Mouse (Mus musculus) left cerebral cortex, adult 2 months (tissue): ENCODE data around the gene Ric1. TPM values are rescaled to one million over a fixed set of nuclear protein-coding genes. Genes with fewer than 3 reads are reported as not detected.

Experiments used
- DNase-seq, 2 experiments: peaks; one replicate each; pipeline ENCODE4 v3.0.0; 2021 to 2022; ENCODE audit warnings: low spot score in 2 of 2, mixed read lengths in 1 of 2; ENCODE audit errors: extremely low spot score in 1 of 2
- H3K27ac ChIP-seq: fragments of 200-600 bp; 2 replicates; pipeline ENCODE4 v1.8.1; 2022
- H3K4me3 ChIP-seq: fragments of 200-600 bp; 2 replicates; pipeline ENCODE4 v1.8.1; 2022
- CTCF ChIP-seq: fragments of 200-600 bp; IDR thresholded peaks from 2 replicates; pipeline ENCODE4 v1.8.1; 2022; ENCODE audit warnings: antibody characterized with exemption, mild to moderate bottlenecking, moderate library complexity
- intact Hi-C: fragments of 180-260 bp; cut with DNase I; formaldehyde crosslinking; loops from one replicate; pipeline ENCODE4 v1.15.1; 2025
- total RNA-seq, 2 experiments: library from RNA; stranded (reverse); gene quantifications; 2 replicates each; pipeline ENCODE4 v1.2.3; 2021

Gene Ric1
- total RNA-seq, 2 experiments from 2014 or later = 36.4 to 36.8 TPM

DNA sequence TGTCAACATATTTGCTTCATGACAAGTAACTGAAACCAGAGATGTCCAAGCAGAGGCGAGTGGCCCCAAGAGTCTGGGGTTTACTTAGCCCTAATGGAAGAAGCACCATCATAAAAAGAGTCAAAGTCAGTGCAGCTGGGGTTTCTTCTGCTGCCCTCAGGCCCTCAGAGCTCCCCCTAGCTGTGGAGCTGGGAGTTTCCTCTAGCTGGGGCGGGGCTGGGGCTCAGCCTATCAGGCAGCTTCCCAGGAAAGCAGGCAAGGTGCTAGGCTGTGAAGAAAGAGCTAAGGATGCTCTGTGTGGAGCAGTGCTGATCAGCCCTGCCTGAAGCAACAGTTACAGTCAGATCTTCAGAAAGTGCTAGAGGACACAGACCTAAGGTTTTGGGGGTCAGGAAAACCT, 74.9 kb downstream of the Ric1 start:
- H3K4me3 ChIP-seq = no peak overlapping the region
- H3K27ac ChIP-seq = no peak overlapping the region; the same call in 1 of the 2 replicates
- peak; percentile 42 for TF ChIP-seq CTCF
- DNase-seq = no peak
- intact Hi-C loops = no loop called here

DNA sequence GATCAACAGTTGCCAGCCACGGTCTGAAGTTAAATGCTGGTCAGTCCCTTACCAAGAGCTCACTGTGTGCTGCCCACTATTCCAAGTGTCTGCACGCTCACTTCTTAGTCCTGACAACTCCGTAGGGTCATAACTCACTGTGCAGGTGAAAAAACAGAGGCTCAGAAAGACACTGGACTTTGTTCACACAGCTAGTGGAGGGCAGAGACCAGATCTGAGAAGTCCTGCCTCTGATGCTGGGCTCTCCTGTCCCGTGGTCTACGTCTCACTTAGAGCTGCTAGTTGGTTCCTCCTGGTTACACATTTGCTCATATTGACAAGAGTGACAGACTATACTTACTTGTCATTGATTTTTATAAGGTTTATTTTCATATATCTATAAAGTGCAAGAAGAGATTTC, 76.9 kb downstream of the Ric1 start:
- Histone ChIP-seq H3K27ac (no peak overlapping the region), H3K4me3 (no peak overlapping the region)
- no peak for DNase-seq
- intact Hi-C loops = no loop called here
- TF ChIP-seq CTCF = no peak

DNA sequence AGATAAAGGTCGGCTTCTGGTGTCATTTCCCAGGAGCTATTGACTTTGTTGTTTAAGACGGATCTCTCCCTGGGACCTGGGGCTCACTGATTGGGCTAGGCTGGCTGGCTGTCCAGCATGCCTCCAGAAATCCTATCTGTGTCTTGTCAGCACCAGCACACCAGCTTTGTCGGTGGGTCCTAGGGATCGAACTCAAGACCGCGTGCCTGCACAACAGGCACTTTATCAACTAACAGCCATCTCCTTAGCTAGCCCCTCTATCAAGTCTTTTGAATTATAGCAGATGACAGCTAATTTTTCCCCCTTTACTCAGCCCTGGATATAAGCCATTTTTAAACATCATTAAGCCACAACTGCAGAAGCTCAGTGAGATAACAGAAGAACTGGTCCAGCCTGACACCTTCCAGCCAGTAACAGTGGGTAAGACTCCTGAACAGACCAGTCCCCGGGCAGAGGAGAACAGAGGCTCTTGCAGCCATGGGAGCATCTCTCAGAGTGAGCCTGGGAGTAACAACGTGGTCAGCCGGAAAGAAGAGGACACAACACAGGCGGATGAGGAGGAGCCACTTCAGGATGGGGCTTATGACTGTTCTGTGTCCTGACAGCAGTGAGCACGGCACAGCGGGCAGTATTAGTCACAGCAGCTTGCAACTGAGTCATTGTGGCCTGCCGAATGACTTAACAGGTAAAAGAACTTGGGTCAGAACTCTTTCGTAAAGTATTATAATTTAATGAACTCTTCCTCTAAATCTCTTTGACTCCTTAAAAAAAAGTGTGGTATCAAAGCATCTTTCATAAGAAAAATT, 81.7 kb downstream of the Ric1 start:
- Histone ChIP-seq H3K27ac (no peak overlapping the region), H3K4me3 (no peak overlapping the region)
- intact Hi-C loops = no loop called here
- TF ChIP-seq CTCF = no peak
- no peak for DNase-seq

DNA sequence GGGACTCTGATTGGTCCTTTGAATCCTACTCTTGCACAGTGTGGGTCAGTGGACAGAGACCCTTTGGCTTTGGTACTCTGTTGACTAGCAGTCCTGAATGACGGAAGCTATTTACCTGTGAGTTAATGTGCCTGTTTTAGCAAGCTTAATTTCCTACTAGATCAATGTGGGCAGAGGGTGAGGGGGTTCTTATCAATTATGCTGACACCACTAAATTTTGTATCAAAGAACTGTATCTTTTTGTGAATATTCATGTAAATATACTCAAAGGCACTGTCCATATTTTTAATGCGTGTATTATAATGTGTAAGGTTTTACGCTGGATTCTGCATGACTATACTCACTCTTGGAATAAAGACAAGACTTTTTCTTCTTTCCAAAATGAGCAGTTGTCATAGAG, 82.6 kb downstream of the Ric1 start:
- intact Hi-C loops = no loop called here
- Histone ChIP-seq H3K27ac (no peak overlapping the region), H3K4me3 (no peak overlapping the region)
- TF ChIP-seq CTCF = no peak
- no peak for DNase-seq

DNA sequence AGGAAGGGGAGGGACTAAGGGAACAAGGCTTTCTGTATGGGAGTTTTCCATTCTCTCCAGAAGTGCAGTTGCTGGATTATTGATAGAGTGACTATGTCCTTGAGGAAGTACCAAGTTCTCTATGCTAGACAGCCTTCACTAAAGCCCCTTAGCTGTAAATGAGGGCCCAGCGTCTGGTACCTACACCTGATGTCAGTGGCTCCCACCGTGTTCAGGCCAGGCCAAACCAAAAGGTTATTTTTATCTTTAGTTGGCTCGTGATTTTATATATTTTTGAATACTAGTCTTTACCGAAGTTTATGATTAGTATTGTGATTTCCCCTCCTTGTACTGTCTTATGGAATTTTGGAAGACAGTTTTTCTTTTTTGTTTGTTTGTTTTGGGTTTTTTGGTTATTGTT, 85.4 kb downstream of the Ric1 start:
- Histone ChIP-seq H3K27ac (no peak overlapping the region), H3K4me3 (no peak overlapping the region)
- no peak for TF ChIP-seq CTCF
- DNase-seq = no peak
- intact Hi-C loops = no loop called here

DNA sequence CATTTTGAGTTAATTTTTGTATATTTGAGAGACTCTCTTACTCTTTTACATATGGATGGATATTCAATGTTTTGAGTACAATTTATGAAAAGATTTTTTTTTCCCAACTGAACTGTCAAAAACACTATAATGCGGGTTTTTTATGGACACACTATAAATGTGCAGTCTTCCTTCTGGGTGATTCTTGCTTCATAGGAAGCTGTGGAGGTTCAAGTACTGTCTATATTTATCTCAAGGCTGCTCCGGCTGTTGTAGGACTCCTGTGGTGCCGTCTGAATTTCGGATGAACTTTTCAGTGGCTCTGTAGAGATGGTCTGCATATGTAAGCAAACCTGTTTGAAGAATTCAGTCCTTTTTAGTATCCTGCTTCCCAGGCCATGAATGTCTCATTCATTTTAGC, 86.1 kb downstream of the Ric1 start:
- TF ChIP-seq CTCF = no peak
- no peak overlapping the region for H3K27ac ChIP-seq
- intact Hi-C loops = no loop called here
- no peak for DNase-seq
- H3K4me3 ChIP-seq = no peak overlapping the region

DNA sequence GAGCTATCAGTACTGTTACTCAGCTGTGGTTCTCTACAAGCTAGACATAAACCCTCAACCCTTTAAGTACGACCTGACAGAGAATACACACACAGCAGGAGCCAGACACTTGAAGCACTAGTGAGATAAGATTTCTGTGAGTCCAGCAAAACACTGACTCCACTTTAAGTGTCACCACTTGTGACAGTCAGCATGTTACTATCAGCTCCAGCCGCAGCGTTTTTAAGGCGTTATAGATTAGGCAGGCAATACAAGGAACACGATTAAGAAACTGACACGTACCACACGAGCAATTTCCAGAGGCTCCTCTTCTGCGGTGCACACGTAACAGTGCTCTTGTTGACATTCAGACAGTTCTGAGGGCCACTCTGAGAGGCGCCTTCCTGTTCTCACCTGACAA, 88.8 kb downstream of the Ric1 start:
- no peak for DNase-seq
- Histone ChIP-seq H3K4me3 (no peak overlapping the region), H3K27ac (no peak overlapping the region)
- intact Hi-C loops = no loop called here
- no peak for TF ChIP-seq CTCF

DNA sequence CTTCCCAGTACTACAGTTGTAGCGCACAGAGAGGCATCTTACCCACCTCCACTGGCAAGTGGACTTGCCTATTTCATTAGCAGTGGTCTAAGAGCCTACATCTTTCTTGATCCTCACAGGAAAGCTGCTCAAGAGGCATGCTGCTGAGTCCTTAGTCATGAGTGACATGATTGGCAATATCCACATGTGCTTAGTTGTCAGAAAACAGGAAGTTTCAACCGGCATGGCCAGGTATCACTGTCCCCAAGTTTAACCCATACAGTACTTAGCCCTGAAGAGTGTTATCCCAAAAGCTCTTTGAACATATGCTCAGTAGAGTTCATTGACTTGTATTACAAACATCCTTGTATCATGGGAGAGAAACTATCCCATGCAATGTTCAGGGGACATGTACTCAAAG, 90.0 kb downstream of the Ric1 start:
- DNase-seq = no peak
- Histone ChIP-seq H3K4me3 (no peak overlapping the region), H3K27ac (no peak overlapping the region)
- no peak for TF ChIP-seq CTCF
- intact Hi-C loops = no loop called here

DNA sequence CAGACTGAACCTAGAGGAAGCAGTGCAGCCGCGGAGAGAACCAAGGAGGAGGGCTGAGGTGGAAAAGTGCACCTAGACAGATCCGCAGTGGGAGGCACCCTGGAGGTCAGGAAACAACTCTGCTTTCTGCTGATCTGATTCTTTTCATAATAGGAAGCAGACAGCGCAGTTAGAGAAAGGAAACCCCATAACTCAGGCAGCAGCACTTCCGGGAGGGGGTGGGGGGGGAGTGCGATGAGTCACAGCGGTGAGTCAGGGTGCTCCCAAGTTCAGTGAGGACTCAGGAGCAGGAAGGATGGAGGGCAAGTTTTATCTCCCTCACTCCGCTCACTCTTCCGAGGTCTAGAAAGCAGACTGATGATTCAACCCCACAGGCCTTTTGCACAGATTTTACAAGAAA, 119.0 kb downstream of the Ric1 start:
- no peak overlapping the region for H3K4me3 ChIP-seq
- no peak for TF ChIP-seq CTCF
- no peak overlapping the region for H3K27ac ChIP-seq
- DNase-seq = no peak
- intact Hi-C loops = no loop called here

DNA sequence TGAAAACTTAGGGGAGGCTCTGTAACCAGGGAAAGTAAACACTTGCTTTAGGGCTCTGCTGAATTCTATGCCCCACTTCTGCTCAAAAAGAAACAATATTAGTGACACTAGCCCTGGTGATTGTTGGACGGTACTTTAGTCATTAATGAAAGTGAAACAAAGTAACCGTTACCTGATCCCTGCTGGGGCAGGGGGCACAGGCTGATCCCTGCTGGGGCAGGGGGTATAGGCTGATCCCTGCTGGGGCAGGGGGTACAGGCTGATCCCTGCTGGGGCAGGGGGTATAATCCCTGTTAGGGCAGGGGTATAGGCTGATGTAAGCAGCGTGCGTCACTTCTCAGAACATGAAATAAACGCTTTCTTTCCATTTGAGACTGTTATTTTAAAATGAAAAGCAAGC, 119.4 kb downstream of the Ric1 start:
- Histone ChIP-seq H3K27ac (no peak overlapping the region), H3K4me3 (no peak overlapping the region)
- DNase-seq = no peak
- intact Hi-C loops = no loop called here
- no peak for TF ChIP-seq CTCF

DNA sequence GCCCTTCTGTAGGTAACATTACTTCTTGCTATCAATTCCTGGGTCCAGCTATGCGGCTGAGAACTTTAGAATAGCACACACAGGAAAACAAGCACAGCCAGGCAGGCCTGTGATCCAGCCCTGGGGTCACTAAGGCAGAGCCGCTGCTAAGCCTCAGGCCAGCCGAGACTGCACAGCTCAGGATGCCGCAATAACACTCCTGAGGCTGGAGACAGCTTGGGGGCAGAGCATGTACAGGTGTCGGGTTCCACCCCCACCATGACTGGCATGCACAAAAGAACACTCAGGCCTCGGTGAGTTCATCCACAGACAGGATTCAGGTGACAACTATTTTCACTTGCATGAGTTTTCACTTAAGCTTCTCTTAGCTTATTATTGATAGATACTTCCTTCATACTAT, 120.1 kb downstream of the Ric1 start:
- TF ChIP-seq CTCF = no peak
- intact Hi-C loops = no loop called here
- no peak overlapping the region for H3K27ac ChIP-seq
- DNase-seq = no peak
- no peak overlapping the region for H3K4me3 ChIP-seq

DNA sequence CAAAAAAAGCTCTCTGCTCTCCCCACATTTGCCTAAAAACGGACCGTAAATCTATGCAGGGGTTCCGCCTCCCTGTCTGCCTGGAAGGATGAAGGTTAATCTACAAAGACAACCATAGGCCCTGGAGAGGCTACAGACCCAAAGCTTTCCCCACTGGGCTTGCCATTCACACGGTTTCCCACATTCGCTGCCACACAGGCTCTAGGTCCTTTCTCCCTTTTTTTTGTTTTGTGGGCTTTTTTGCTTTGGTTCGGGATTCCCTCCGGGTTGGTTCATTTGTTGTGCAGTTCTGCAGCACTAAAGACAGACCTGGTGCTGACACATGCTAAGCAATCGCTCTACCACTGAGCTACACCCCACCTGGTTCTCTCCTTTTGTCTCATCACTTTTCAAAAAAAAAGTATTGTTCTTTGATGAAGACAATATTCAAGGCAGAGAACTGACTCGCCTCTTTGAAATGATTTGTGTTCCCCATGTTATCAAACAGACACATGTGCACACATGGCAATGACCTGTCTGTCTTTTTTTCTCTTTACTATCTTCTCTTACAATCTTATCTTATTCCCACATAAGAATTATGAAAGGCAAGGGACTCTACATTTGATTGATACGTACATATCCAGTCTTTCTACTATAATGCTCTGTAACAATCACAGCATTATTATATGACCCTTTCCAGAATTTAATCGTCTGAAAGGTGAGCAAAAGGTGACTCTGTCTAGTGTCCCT, 121.3 kb downstream of the Ric1 start:
- no peak for DNase-seq
- H3K4me3 ChIP-seq = no peak overlapping the region
- no peak for TF ChIP-seq CTCF

DNA sequence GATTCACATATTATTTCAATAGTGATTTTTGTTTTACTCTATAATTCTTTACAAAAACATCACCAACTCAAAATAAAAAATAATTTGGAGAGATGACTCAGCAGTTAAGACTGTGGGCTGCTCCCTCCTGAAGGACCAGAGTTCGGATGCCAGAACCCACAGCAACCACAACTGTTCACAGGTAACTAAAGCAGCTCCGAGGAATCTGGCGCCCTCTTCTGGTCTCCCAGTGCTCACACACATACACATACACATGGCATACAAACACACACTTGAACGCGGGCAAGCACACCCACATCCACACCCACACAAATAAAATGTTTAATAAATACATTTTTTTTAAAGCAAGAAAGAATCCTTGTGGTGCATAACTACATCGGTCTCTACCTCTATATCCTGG, 122.7 kb downstream of the Ric1 start:
- DNase-seq = no peak
- Histone ChIP-seq H3K27ac (no peak overlapping the region), H3K4me3 (no peak overlapping the region)
- intact Hi-C loops = no loop called here
- TF ChIP-seq CTCF = peak; percentile 31

More for the DNA sequence above, 121.3 kb downstream of the Ric1 start:
- intact Hi-C loops = no loop called here
- no peak overlapping the region for H3K27ac ChIP-seq
